Mouse (Mus musculus): ENCODE data around the gene Olfr623. TPM values are rescaled to one million over a fixed set of nuclear protein-coding genes. Genes with fewer than 3 reads are reported as not detected.

Olfr623 gene
- not detected in 2 replicates for polyA plus RNA-seq (2014; fragmentation: Nextera tagmentation; extraction: Ambion mirVana)

DNA sequence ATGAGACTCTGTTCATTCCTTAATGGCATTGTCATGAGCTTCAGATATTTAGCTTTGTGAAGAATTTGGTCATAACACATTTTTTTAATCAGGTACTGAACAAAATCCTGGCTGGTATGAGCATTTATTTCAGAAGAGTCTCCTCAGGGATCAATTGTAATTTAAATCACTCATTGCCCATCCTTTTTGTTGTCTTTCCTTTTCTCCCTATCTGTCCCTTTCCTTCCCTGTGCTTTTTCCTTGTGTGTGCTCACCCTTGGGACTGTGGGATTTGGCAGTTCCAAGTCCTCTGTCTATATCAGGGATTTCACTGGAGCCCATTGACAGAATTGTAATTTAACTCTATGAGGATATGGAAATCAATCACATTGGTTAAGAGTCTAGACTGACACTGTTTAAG lies at the start of gene Olfr623:
Olfr623 (minus strand) TSS at position 101 of the 400 bp plus-strand sequence.
- Histone ChIP-seq H3K36me3 (ENCODE audit: control insufficient read depth, insufficient read depth, low read length) (no peaks in the 10 kb centered on the region), H3K4me2 (ENCODE audit: low read depth) (no peak within 1 kb of the TSS), H3K27me3 (ENCODE audit: control insufficient read depth, insufficient read depth, low read length) (no peaks in the 10 kb centered on the region), H3K4me3 (ENCODE audit: low read depth, low read length) (no peak within 1 kb of the TSS), H3K9ac (ENCODE audit: low read length) (no peak within 1 kb of the TSS), H3K4me1 (ENCODE audit: control insufficient read depth, insufficient read depth, low read length) (no peaks in the 10 kb centered on the region), H3K9me3 (ENCODE audit: control insufficient read depth, low read length) (no peaks in the 10 kb centered on the region), H3K27ac (ENCODE audit: low read depth, low read length) (no peak within 1 kb of the TSS)
- ATAC-seq (ENCODE audit: insufficient read depth, low FRiP score, low TSS enrichment) (no peak), DNase-seq (ENCODE audit: low spot score) (no peak)

- no peak for ATAC-seq (ENCODE audit: insufficient read depth, low FRiP score, low TSS enrichment)
- 24% methylated on average over 2 of the region's 2 CpGs for WGBS
- no peaks in the 10 kb centered on the region for H3K36me3 ChIP-seq (ENCODE audit: control insufficient read depth, insufficient read depth, low read length)
These were observed 48.5 kb upstream of the Olfr623 start for GRCm38 (mm10) chr7:103712024-103712423.

GRCm38 (mm10) chr7:103699469-103699868 lies 36.0 kb upstream of the Olfr623 start:
- Histone ChIP-seq H3K4me3 (ENCODE audit: low read depth, low read length) (no peak overlapping the region), H3K9ac (ENCODE audit: low read length) (no peak overlapping the region), H3K4me2 (ENCODE audit: low read depth) (no peak overlapping the region), H3K36me3 (ENCODE audit: control insufficient read depth, insufficient read depth, low read length) (no peaks in the 10 kb centered on the region), H3K27me3 (ENCODE audit: control insufficient read depth, insufficient read depth, low read length) (no peaks in the 10 kb centered on the region), H3K4me1 (ENCODE audit: control insufficient read depth, insufficient read depth, low read length) (no peaks in the 10 kb centered on the region), H3K27ac (ENCODE audit: low read depth, low read length) (no peak overlapping the region), H3K9me3 (ENCODE audit: control insufficient read depth, low read length) (no peaks in the 10 kb centered on the region)
- DNase-seq (ENCODE audit: low spot score) (no peak), ATAC-seq (ENCODE audit: insufficient read depth, low FRiP score, low TSS enrichment) (no peak)
- 90% methylated on average over 4 of the region's 4 CpGs for WGBS

More at GRCm38 (mm10) chr7:103712024-103712423, 48.5 kb upstream of the Olfr623 start:
- Histone ChIP-seq H3K9ac (ENCODE audit: low read length) (no peak overlapping the region), H3K4me3 (ENCODE audit: low read depth, low read length) (no peak overlapping the region), H3K9me3 (ENCODE audit: control insufficient read depth, low read length) (no peaks in the 10 kb centered on the region), H3K4me2 (ENCODE audit: low read depth) (no peak overlapping the region), H3K27ac (ENCODE audit: low read depth, low read length) (no peak overlapping the region), H3K27me3 (ENCODE audit: control insufficient read depth, insufficient read depth, low read length) (no peaks in the 10 kb centered on the region), H3K4me1 (ENCODE audit: control insufficient read depth, insufficient read depth, low read length) (no peaks in the 10 kb centered on the region)
- no peak for DNase-seq (ENCODE audit: low spot score)

GRCm38 (mm10) chr7:103682420-103682819 lies 18.9 kb upstream of the Olfr623 start, which contains the start of gene Olfr625-ps1:
Gene Olfr625-ps1 (plus strand): TSS chr7:103682720.
- no peak within 1 kb of the TSS for H3K9ac ChIP-seq (ENCODE audit: low read length)
- no peak for ATAC-seq (ENCODE audit: insufficient read depth, low FRiP score, low TSS enrichment)
- no peak within 1 kb of the TSS for H3K4me2 ChIP-seq (ENCODE audit: low read depth)
- no peak within 1 kb of the TSS for H3K27ac ChIP-seq (ENCODE audit: low read depth, low read length)
- no peaks in the 10 kb centered on the region for H3K27me3 ChIP-seq (ENCODE audit: control insufficient read depth, insufficient read depth, low read length)
- H3K9me3 ChIP-seq (ENCODE audit: control insufficient read depth, low read length) = no peaks in the 10 kb centered on the region
- H3K4me1 ChIP-seq (ENCODE audit: control insufficient read depth, insufficient read depth, low read length) = no peaks in the 10 kb centered on the region
- no peak for DNase-seq (ENCODE audit: low spot score)
- no peak within 1 kb of the TSS for H3K4me3 ChIP-seq (ENCODE audit: low read depth, low read length)
- H3K36me3 ChIP-seq (ENCODE audit: control insufficient read depth, insufficient read depth, low read length) = no peaks in the 10 kb centered on the region

GRCm38 (mm10) chr7:103671091-103671490 lies 7.6 kb upstream of the Olfr623 start, which contains the start of gene Olfr624:
Gene Olfr624 (minus strand): TSS chr7:103671191.
- H3K4me3 ChIP-seq (ENCODE audit: low read depth, low read length) = no peak within 1 kb of the TSS
- no peaks in the 10 kb centered on the region for H3K4me1 ChIP-seq (ENCODE audit: control insufficient read depth, insufficient read depth, low read length)
- no peak for ATAC-seq (ENCODE audit: insufficient read depth, low FRiP score, low TSS enrichment)
- no peak within 1 kb of the TSS for H3K9ac ChIP-seq (ENCODE audit: low read length)
- H3K9me3 ChIP-seq (ENCODE audit: control insufficient read depth, low read length) = no peaks in the 10 kb centered on the region
- 88% methylated on average over 2 of the region's 2 CpGs for WGBS
- no peaks in the 10 kb centered on the region for H3K27me3 ChIP-seq (ENCODE audit: control insufficient read depth, insufficient read depth, low read length)
- no peak within 1 kb of the TSS for H3K4me2 ChIP-seq (ENCODE audit: low read depth)
- no peaks in the 10 kb centered on the region for H3K36me3 ChIP-seq (ENCODE audit: control insufficient read depth, insufficient read depth, low read length)
- no peak within 1 kb of the TSS for H3K27ac ChIP-seq (ENCODE audit: low read depth, low read length)
- DNase-seq (ENCODE audit: low spot score) = no peak

- Histone ChIP-seq H3K9me3 (ENCODE audit: control insufficient read depth, low read length) (no peaks in the 10 kb centered on the region), H3K9ac (ENCODE audit: low read length) (no peak overlapping the region), H3K4me1 (ENCODE audit: control insufficient read depth, insufficient read depth, low read length) (no peaks in the 10 kb centered on the region), H3K4me3 (ENCODE audit: low read depth, low read length) (no peak overlapping the region), H3K4me2 (ENCODE audit: low read depth) (no peak overlapping the region), H3K27me3 (ENCODE audit: control insufficient read depth, insufficient read depth, low read length) (no peaks in the 10 kb centered on the region), H3K36me3 (ENCODE audit: control insufficient read depth, insufficient read depth, low read length) (no peaks in the 10 kb centered on the region), H3K27ac (ENCODE audit: low read depth, low read length) (no peak overlapping the region)
- WGBS = 85% methylated on average over 4 of the region's 4 CpGs
- DNase-seq (ENCODE audit: low spot score) (no peak), ATAC-seq (ENCODE audit: insufficient read depth, low FRiP score, low TSS enrichment) (no peak)
These were observed 19.4 kb downstream of the Olfr623 start for GRCm38 (mm10) chr7:103644070-103644469.

- Histone ChIP-seq H3K4me3 (ENCODE audit: low read depth, low read length) (no peak within 1 kb of the TSS), H3K27me3 (ENCODE audit: control insufficient read depth, insufficient read depth, low read length) (no peaks in the 10 kb centered on the region), H3K27ac (ENCODE audit: low read depth, low read length) (no peak within 1 kb of the TSS), H3K4me1 (ENCODE audit: control insufficient read depth, insufficient read depth, low read length) (no peaks in the 10 kb centered on the region), H3K36me3 (ENCODE audit: control insufficient read depth, insufficient read depth, low read length) (no peaks in the 10 kb centered on the region), H3K4me2 (ENCODE audit: low read depth) (no peak within 1 kb of the TSS), H3K9ac (ENCODE audit: low read length) (no peak within 1 kb of the TSS), H3K9me3 (ENCODE audit: control insufficient read depth, low read length) (no peaks in the 10 kb centered on the region)
- ATAC-seq (ENCODE audit: insufficient read depth, low FRiP score, low TSS enrichment) (no peak), DNase-seq (ENCODE audit: low spot score) (no peak)
- 61% methylated on average over 1 of the region's 1 CpGs for WGBS
These were observed 20.9 kb downstream of the Olfr623 start, which contains the start of gene Olfr622 for GRCm38 (mm10) chr7:103642602-103643001. Gene Olfr622 (minus strand): TSS chr7:103642702.

- Histone ChIP-seq H3K4me1 (ENCODE audit: control insufficient read depth, insufficient read depth, low read length) (no peaks in the 10 kb centered on the region), H3K4me3 (ENCODE audit: low read depth, low read length) (no peak overlapping the region), H3K9me3 (ENCODE audit: control insufficient read depth, low read length) (no peaks in the 10 kb centered on the region), H3K4me2 (ENCODE audit: low read depth) (no peak overlapping the region), H3K27ac (ENCODE audit: low read depth, low read length) (no peak overlapping the region), H3K27me3 (ENCODE audit: control insufficient read depth, insufficient read depth, low read length) (no peaks in the 10 kb centered on the region), H3K36me3 (ENCODE audit: control insufficient read depth, insufficient read depth, low read length) (no peaks in the 10 kb centered on the region), H3K9ac (ENCODE audit: low read length) (no peak overlapping the region)
- no peak for DNase-seq (ENCODE audit: low spot score)
- ATAC-seq (ENCODE audit: insufficient read depth, low FRiP score, low TSS enrichment) = no peak
These were observed 26.7 kb downstream of the Olfr623 start for GRCm38 (mm10) chr7:103636795-103637194.

GRCm38 (mm10) chr7:103612434-103612833 lies 51.1 kb downstream of the Olfr623 start, which contains the start of gene Olfr620:
Gene Olfr620 (minus strand): TSS chr7:103612534.
- Histone ChIP-seq H3K27me3 (ENCODE audit: control insufficient read depth, insufficient read depth, low read length) (no peaks in the 10 kb centered on the region), H3K4me2 (ENCODE audit: low read depth) (no peak within 1 kb of the TSS), H3K27ac (ENCODE audit: low read depth, low read length) (no peak within 1 kb of the TSS), H3K9me3 (ENCODE audit: control insufficient read depth, low read length) (no peaks in the 10 kb centered on the region), H3K9ac (ENCODE audit: low read length) (no peak within 1 kb of the TSS), H3K4me3 (ENCODE audit: low read depth, low read length) (no peak within 1 kb of the TSS), H3K36me3 (ENCODE audit: control insufficient read depth, insufficient read depth, low read length) (no peaks in the 10 kb centered on the region), H3K4me1 (ENCODE audit: control insufficient read depth, insufficient read depth, low read length) (no peaks in the 10 kb centered on the region)
- WGBS = 77% methylated on average over 2 of the region's 2 CpGs
- no peak for ATAC-seq (ENCODE audit: insufficient read depth, low FRiP score, low TSS enrichment)
- DNase-seq (ENCODE audit: low spot score) = no peak

Measured in neural tube, embryonic 11.5 days (tissue).